Mouse (Mus musculus) erythroblast, embryonic 14.5 days (primary cell): ENCODE results near the gene Ttll10.

Experiments
- GATA1 ChIP-seq: IDR thresholded peaks from 2 replicates; pipeline ENCODE4 v1.6.1; 2012; ENCODE audit warnings: low read length, inconsistent platforms, mixed read lengths
- TAL1 ChIP-seq: IDR thresholded peaks from 3 replicates; pipeline ENCODE4 v1.6.1; 2012; ENCODE audit warnings: low read length, inconsistent platforms, mixed read lengths

- TF ChIP-seq TAL1: no peak
- TF ChIP-seq GATA1: no peak
Observed at GRCm38 (mm10) chr4:156057702-156058101, 1.5 kb downstream of the Ttll10 start.
